Mouse (Mus musculus) T-cell, adult 2 months (primary cell): ENCODE data around the gene Rnf168.
A peak's percentile ranks its signal among the peaks of the same experiment; 100 is the strongest.
"Not testable (repeated sequence)": the region's sequence is repeated elsewhere in the genome, so short reads cannot be mapped to it uniquely, and the experiment has no call there.

Experiments
- DNase-seq: peaks from one replicate; pipeline ENCODE4 v3.0.0; 2022; ENCODE audit warnings: low spot score

Rnf168 gene

DNA sequence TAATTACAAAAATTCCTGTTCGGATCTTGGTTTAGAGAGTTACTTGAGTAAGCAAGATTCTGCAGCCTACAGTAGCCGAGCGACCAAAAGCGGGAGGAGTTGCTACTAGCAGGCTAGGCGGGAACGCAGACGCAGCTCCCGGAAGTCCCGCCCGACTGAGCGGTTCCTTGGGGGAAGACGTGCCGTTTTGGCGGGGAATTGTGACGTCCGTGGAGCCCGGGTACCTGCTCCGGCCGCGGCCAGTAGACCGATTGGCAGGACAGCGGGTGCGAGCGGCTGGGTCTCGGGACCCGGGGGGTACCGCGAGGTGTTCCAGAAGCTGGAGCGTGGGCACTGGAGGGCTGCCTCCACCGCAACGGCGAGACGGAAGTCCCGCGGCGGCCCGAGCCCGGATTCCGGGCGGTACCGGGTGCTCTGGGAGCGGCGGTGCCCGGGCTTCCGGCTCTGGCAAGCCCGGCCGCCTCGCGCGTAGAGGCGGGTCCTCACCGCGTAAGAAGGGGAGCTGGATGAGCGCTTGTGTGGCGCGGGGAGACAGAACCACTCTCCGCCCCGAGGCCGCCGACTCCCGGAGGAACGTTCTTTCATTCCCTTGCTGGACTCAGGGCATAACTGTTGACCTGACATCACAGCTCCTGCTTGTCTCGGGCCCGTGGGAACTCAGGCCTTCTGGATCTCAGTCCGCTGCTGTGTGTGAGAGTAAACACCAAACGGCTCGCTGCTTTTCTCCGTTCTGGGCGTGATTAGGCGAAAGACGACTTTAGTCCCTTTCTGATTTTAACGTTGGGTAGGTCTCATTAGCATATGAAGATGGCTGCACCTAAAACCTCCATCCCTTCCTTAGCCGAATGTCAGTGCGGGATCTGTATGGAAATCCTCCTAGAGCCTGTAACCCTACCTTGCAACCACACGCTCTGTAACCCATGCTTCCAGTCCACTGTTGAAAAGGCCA lies at the start of gene Rnf168:
Gene Rnf168, plus strand, starts transcription at position 152 of the 949 bp plus-strand sequence.
- DNase-seq = peak; percentile 82

DNA sequence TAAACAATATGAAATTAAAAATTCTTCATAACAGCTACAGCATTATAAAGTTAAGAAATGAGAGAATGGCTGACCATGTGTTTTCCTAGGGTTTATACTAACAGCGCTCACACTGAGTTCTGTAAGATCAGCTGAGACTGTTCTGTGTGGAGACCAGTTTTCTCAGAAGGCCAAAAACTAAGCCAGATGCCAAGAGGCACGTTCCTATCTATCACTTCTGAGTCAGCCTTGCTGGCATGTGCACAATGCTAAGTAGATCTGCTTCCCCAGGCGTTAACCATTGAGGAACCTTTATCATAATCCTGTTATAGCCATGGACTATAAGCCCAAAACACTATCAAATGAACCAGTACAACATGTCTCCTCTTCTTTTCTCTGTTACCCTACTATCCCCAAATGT lies 45.2 kb upstream of the Rnf168 start:
- DNase-seq = not testable (repeated sequence)

DNA sequence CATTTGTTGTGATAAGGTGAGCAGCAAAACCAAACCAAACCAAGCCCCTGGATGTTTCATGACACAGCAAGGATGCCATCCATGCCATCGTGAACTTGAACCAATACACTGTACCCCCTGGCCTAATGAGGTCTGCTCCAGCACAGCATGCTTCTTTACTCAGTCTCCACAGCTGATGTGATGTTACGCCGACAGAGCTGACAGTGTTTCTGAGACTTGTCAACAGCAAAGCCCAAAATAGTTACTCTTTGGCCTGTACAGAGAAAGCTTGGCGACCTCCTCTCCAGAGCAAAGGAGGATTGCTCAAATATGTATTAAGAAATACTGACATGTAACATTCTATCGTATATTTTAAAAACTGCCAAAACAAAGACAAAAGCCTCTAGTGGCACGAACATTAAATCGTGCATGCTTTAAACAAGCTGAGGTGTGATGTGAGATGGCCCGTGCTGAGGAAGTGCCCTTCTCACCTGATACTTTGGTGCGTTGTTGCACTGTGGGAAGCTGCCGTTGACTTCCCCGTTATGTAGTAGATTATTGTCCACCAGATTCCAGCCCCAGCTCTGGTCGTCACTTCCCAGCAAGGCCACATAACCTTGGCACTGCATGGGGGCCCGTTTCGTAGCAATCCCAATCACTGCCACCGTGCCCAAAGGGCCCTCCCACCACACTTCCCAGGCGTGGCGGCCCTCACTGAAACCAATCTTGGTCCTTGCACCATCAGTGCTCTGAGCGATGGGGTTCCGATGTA lies 39.2 kb upstream of the Rnf168 start:
- no peak for DNase-seq

DNA sequence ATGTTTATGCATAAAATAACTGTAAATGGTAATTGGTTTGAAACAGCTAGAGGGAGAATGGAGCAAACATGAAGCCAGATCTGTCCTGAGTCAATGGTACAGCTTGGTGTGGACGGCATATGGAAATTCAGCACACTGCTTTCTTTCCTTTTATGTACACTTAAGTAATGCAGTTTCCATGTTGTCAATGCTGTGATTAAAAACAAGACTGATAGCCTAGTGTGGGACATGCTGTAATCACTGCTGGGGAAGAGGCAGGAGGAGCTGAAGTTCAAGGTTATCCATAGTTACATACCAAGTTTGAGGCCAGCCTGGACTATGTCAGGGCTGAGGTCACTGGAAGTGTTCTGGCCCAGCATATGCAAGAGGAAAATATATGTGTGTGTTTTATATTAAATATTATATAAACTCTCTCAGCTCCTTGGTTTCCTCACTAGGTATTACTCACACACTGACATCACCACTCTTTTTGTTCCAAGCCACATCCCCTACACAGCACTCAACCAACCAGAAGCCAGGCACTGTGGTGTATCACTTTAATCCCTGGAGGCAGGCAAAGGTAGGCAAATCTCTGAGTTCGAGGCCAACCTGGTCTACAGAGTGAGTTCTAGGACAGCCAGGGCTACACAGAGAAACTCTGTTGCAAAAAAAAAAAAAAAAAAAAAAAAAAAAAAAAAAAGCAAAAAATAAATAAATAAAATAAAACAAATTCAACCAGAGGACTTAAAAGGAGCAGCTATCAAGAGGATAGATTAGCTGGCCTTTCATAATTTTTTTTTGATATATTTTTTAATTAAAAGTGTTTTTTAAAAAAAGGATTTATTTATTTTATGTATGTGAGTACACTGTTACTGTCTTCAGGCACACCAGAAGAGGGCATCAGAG lies 37.6 kb upstream of the Rnf168 start:
- DNase-seq = no peak

DNA sequence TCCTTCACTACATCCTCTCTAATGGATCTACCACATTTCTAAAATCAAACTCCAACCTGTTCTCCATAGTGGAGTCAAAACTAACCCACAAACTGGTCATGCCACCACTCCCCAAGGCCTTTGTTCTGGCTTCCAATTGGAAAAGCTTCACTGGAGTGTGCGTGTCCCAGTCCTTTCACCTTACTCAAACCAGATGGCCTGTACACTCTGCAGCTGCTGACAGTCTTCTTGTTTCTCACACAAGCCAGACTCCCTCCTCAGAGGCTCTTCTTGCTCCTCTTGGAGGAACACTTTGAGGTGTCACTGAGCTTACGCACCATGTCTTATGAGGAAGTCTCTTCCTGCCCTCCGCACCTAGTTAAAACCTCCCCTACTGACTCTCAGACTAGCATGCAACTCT lies 33.4 kb upstream of the Rnf168 start:
- no peak for DNase-seq

DNA sequence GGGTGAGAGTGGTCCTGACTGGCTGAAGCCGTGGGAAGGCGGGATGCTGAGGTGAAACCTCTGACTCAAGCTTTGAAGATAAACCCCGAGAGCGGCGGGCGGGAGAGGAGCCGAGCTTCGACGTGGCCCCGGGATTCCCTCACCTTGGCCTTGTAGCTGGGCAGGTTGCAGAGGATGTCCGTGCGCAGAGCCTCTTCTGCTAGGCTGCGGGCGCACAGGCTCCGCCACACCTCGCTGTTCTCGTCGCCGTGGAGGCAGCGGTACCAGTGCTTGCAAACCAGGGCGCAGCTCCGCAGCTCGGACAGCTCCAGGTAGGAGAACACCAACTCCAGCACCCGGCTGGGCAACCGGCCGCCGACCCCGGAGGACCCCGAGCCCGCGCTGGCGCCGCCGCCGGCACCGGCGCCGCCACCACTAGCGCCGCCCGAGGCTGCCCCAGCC lies 30.9 kb upstream of the Rnf168 start:
- peak; percentile 43 for DNase-seq

DNA sequence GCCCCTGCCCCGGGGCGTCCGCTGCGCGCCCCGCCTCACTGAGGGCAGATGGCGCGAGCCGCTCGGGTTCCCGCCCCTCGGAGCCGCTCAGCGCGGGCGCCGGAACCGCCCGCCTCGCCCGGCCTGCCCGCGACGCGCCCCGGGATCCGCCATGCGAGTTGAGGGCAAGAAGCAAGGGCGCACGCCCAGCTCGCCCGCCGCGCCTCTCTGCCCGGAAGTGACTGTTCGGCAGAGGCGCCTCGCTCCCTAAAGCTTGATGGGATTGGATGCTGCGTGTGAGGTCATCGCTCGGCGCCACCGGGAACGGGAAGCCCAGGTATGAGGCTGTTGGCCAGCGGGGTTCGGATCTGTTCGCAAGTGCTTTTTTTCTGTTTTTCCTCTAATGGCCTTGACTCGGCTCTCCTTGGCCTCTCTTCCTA lies 30.3 kb upstream of the Rnf168 start, which contains the start of the genes Fbxo45 and Wdr53:
Gene Fbxo45, minus strand, starts transcription at position 207 of the 419 bp plus-strand sequence.
Gene Wdr53, plus strand, starts transcription at position 276 of the 419 bp plus-strand sequence.
- peak; percentile 96 for DNase-seq

DNA sequence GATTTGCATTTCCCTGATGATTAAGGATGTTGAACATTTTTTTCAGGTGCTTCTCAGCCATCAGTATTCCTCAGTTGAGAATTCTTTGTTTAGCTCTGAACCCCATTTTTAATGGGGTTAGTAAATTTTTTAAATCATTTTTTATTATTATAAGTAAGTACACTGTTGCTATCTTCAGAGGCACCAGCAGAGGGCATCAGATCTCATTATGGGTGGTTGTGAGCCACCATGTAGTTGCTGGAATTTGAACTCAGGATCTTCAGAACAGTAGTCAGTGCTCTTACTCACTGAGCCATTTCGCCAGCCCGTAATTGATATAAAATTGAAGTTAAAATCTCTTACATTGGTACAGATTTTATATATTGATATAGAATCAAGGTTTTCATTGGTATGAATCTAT lies 13.0 kb upstream of the Rnf168 start:
- peak; percentile 32 for DNase-seq

DNA sequence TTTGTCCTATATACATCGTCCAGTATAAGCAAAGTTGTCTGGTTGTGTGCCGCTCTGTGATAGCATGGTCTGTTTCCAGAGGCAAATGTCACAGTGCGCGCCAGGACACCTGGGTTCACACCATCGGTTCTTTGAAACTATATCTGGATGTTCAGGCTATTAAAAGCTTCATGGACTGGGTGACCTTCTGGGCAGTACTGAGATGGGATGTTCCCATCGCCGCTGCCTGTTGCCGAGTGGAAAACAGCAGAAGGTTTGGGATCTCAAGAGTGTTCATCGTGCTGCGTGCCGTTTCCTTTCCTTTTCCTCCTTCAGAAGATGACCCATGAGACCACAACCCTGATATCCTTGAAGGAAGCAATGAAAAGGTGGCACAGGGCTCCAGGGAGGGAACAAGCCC lies 6.0 kb upstream of the Rnf168 start, which contains the start of gene Smco1:
Gene Smco1, plus strand, starts transcription at position 178 of the 400 bp plus-strand sequence.
- DNase-seq = no peak

DNA sequence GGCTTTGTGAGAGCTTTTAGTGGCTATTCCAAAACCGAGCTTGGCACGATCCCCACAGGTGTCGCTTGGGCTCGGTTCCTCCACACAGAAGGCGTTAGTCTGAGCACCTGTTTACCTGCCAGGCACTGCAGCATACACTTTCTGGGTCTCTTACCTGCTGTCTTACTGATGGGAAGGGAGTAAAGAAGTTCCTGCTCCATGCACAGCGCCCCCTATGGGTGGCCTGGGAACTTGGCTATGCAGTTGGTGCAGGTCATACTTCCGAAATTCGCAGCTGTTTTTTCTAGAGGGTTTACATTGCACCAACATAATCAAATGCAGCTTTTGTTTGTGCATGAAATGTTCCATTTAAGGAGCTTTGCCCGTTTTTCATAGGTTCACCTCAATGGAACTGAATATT lies 3.9 kb upstream of the Rnf168 start:
- DNase-seq = peak; percentile 19

DNA sequence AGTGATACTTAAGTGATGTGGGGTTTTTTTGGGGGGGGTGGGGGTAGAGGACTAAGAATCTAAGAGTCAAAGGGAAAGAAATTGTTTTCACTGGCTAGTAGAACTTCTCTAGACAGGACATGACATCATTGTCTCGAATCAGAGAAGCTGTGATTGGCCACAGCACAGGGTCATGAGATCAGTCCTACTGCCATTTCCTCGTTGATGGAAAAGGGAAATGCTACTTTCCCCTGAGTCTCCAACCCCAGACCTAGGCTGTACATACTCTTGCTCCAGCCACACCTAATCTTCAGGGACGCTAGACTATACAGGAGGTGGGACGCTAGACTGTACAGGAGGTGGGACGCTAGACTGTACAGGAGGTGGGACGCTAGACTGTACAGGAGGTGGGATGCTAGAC lies 2.2 kb upstream of the Rnf168 start:
- DNase-seq = no peak

DNA sequence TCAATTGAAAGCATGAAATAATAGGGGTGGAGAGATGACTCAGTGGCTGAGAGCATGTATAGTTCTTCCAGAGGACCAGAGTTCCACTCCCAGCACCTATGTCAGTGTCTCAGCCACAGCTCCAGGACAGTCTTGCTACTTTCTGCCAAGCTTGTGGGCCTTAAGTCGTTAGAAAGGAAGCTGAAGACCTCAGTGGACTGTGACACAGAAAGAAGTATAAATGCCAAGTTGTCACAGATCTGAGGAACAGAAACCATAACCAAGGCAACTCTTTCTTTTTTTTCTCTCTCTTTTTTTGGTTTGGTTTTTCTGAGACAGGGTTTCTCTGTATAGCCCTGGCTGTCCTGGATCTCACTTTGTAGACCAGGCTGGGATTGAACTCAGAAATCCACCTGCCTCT lies 1.4 kb upstream of the Rnf168 start:
- DNase-seq = no peak

DNA sequence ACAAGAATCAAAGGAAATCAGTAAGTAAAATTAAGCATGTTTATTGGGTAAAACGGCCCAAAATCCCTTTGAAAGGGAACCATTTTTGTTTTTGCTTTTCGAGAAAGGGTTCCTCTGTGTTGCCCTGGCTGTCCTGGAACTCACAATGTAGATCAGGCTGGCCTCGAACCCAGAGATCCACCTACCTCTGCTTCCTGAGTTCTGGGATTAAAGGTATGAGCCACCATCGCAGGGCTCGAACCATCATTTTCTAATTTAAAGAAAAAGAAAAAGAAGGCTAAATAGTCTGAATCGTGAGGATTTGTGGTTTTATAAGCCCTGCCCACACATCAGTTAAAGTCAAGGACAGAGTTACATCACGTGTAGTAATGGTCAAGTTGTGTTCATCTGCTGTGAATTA lies 1.1 kb downstream of the Rnf168 start:
- DNase-seq = no peak

DNA sequence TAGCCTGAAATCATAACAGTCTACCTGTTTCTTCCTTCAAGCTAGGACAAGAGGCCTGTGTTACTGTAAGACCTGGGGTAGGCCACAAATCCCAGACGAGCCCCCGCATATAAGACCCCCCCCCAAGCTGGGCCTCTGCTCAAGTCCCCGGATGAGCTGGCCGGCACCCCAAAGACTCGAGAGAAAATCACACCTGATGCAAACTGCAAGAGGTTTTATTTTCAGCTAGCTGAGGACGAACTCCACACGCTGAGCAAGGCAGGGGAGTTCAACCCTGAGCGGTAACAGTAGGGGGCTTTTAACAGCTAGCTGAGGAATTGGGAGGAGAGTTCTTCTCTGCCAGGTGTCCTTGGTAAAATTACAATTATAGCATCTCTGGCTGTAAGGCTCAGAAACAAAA lies 3.0 kb downstream of the Rnf168 start:
- no peak for DNase-seq

DNA sequence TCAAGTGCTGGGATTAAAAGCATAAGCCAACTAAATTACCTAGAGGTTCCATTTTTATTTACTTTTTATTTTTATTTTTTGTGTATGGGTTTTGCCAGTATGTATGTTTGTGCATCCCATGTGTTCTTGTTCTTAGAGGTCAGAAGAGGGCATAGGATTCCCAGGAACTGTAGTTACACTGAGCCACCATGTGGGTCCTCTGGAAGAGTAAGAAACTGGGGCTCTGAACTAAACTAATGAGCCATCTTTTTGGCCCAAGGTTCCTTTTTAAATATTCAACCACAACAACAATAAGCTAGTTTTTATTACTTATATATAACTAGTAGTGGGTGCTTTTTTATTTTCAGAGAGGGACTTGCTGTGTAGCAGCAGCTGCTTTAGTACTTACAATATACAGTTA lies 5.3 kb downstream of the Rnf168 start:
- no peak for DNase-seq

DNA sequence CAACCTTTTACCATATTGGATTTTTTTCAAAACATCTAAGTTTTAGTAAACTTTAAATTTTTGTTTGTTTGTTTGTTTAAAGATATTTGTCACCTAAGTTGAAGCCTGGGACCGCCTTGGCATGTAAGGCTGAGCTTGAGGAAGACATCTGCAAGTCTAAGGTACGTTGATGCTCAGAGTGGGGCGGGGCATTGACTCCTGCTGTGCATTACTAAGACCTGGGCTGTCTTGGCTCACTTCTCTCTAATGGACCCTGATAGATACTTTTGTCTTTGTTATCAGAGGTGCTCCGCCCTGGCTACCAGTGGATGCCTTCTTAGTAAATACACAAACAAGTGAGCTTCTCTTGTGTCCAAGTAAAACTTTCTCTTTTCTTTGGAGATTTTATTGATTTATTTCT lies 14.6 kb downstream of the Rnf168 start:
- DNase-seq = no peak

DNA sequence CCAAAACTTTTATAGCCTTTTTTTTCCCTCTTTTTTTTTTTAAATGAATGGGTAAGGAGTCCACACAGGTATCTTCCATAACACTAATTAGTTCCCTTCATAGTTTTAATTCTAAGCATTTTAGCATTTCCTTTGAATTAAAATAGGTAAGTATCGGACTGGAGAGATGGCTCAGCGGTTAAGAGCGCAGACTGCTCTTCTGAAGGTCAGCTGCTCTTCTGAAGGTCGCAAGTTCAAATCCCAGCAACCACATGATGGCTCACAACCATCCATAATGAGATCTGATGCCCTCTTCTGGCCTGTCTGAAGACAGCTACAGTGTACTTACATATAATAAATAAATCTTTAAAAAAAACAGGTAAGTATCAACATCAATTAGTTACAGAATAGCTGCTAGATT lies 22.4 kb downstream of the Rnf168 start:
- DNase-seq = not testable (repeated sequence)

DNA sequence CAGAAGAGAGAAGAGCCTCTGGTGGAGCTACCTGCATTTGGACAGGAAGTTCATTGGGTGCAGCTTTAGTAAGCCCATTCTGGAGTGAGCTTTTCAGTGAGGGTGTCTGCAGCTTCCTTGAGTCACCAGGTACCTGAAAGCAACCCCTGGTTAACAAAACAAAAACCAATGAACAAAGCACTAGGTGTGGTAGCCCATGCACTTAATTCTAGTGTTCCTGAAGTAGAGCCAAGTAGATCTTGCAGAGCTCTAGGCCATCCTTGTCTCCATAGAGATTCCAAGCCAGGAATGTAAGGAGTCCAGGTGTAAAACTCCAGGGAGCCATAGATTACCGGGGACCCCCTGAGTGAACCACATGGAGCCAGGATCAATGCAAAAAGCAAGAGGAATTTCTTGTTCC lies 25.8 kb downstream of the Rnf168 start:
- DNase-seq = no peak

DNA sequence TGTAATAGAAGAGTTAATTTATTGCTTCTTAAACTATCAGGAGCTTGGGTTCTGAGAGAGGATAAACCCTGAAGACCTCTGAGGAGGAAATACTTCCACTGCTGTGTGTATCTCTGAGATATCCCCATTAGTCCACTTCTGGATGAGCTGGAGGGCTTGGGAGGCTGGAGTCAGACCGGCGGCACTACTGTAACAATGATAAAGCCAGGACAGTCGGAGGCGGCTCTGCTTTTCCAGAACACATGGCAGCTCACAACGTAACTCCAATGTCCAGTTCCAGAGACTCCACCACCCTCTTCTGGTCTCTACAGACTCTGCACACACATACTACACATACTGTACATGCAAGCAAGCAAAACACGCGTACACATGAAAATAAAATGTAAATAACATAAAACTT lies 26.6 kb downstream of the Rnf168 start:
- no peak for DNase-seq

DNA sequence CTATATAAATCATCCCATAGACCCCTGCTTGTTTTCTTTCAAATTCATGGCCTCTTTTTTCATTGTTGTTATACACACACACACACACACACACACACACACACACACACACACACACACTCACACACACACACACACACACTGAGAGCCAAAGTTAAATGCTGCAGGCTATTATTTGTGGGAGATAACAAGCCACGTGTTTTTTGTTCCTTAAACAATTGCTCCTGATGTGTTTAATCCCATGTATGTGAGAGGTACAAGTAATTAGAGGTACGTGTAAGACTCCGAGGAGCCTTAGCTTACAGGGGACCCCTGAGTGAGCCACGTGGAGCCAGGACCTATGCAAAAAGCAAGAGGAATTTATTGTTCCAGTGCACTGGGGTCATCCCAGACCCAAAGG lies 34.7 kb downstream of the Rnf168 start:
- DNase-seq = no peak

DNA sequence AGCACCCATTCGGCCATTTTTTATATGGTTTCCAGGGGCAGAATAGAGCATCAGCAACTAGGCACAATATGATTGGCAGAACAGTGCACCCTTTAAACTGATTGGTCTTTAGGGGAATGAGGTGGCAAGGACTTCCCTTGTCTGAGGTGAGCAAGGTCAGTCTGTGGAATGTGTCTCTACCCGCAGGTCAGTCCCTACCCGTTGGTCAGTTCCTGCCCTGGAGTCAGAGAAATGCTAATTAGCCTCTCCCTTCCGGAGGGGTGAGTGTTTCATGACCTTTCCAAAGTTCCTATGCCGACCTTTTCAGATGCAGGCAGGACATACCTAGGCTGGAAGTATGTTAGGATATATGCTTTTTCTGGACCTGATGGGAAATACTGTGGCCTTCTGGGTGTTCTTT lies 35.1 kb downstream of the Rnf168 start:
- no peak for DNase-seq

DNA sequence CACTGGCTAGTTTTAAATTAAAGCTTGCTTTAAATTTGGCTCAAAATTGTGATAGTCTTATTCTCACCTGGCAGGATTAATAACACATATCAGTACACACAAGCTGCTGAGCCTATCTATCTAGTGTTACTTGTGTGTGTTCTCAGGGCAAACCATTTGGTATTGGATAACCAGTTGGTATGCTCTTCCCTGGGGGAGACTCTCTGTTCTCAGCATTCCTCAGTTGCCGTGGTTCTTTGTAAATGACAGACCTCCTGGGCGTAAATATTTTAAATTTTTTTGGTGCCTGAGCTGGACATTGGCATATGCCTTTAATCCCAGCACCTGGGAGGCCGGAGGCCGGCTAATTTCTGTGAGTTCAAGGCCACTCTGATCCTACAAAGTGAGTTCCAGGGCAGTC lies 35.6 kb downstream of the Rnf168 start:
- DNase-seq = no peak
